Mouse (Mus musculus) gastrocnemius, postnatal 14 days (tissue): Measurements from ENCODE around the gene Dip2b. TPM values are rescaled to one million over a fixed set of nuclear protein-coding genes. Genes with fewer than 3 reads are reported as not detected.

Experiments
- DNase-seq: peaks from one replicate; pipeline ENCODE4 v3.0.0; 2021; ENCODE audit warnings: mixed read lengths
- intact Hi-C: fragments of 180-260 bp; cut with DNase I; formaldehyde crosslinking; loops from one replicate; pipeline ENCODE4 v1.15.1; 2025; ENCODE audit warnings: low total_unique reads
- total RNA-seq, 2 experiments: library from RNA; stranded (reverse); gene quantifications; 2 replicates each; pipeline ENCODE4 v1.2.3; 2021

Dip2b gene
- total RNA-seq, 2 experiments from 2014 or later = 10.8 to 13.2 TPM

DNA sequence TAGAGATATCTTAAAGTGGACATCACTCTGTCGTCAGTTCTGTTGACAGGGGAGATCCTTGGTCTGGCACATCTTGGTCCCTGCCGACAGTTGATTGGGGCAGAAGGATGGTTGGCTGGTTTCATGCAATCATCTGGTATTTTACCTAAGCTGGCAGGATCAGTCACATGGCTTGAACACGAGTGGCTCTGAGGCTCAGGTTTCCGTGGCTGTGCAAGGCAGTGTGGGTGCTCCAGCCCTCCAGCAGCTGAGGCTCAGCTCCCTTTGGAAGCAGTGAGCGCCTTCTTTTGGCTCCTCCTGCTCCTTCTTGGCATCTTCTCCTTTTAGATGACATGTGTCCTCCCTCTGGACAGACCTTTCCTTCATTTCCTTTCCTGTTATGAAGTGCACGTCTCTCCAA is 7.1 kb downstream of the Dip2b start:
- intact Hi-C loops = loop anchor here (5.0 kb wide), 1 partner anchor 77 kb away; no protein-coding TSS in a partner anchor
- DNase-seq = peak; percentile 20

GRCm38 (mm10) chr15:100049496-100050087 is 11.1 kb downstream of the Dip2b start:
- intact Hi-C loops = loop anchor here (5.0 kb wide), 1 partner anchor 73 kb away; no protein-coding TSS in a partner anchor
- DNase-seq = no peak

DNA sequence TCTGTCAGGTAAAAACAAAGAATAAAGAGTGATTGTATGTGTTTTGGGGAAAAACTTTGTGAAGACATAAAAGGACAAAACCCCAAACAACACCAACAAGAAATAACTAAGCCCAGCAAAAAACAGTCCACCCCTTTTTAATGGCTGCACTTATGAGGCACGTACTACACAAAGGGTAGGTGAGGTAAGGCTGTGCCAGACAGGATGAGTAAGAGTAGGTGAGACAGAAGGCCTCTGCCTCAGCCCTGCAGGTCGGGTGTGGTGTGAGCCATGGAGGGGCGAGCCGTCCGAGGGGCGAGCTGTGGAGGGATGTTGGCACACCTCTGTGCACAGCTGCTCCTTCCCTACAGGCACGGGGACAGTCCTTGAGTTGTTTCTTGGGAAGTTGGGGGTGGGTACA is 12.5 kb downstream of the Dip2b start:
- DNase-seq = no peak
- intact Hi-C loops = no loop called here

DNA sequence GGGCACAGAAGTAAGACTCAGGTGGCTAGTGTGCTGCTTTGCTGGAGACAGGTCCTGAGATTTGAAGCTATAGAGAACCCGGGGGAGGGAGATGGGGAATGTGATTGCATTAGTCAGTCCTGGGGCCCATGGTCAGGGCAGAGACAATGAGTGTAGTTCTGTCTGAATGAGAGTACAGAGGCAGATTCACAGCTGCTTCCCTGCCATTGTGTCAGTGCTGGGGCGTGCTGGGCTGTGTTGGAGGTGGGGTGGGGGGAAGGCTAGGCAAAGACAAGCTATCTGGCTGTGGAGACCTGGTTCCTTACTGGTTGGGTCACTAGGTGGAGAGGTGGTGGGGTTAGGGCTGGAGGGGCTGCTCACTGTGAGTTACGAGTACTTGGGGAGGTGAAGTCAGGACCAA is 14.3 kb downstream of the Dip2b start:
- intact Hi-C loops = no loop called here
- DNase-seq = no peak

GRCm38 (mm10) chr15:100056397-100056908 is 18.0 kb downstream of the Dip2b start:
- no peak for DNase-seq
- intact Hi-C loops = no loop called here

DNA sequence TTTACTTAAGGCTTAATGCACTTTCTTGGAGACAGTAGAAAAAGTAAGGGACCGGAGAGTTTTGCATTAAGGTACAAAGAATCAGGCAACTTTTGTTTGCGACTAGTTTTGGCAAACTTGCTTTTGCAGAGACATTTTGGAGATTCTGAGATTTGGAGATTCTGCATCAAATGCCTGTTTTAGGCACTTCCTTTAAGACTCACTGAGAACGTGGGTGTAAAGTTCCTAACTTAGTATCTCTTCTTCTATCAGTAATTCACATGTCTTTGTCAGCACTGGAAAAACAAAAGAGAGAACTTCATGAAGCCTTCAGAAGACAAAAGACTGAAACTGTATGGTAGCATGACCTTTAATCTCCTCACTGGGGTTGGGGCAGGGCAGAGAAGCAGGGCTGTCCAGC is 19.2 kb downstream of the Dip2b start:
- intact Hi-C loops = no loop called here
- no peak for DNase-seq

DNA sequence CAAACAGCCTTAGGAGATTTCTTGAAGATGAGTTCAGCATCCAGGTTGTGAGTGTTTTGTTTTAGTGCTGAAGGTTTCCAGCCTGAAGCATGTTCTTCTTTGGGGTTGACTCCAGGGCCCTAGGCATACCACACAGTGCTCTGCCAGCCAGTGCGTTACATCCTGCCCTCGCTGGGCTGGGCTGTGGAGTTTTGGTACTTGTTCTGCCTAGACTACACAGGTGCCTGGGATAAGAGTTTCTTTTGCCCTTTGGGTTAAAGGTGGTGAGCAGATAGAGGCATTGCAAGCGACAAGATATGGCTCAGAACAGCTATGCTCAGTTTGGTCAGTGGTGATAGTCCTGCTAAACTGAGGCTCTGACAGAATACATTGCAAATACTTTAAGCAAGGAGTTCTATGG is 19.7 kb downstream of the Dip2b start:
- no peak for DNase-seq
- intact Hi-C loops = no loop called here

- DNase-seq = no peak
These were observed 20.4 kb downstream of the Dip2b start for GRCm38 (mm10) chr15:100058912-100059311.

DNA sequence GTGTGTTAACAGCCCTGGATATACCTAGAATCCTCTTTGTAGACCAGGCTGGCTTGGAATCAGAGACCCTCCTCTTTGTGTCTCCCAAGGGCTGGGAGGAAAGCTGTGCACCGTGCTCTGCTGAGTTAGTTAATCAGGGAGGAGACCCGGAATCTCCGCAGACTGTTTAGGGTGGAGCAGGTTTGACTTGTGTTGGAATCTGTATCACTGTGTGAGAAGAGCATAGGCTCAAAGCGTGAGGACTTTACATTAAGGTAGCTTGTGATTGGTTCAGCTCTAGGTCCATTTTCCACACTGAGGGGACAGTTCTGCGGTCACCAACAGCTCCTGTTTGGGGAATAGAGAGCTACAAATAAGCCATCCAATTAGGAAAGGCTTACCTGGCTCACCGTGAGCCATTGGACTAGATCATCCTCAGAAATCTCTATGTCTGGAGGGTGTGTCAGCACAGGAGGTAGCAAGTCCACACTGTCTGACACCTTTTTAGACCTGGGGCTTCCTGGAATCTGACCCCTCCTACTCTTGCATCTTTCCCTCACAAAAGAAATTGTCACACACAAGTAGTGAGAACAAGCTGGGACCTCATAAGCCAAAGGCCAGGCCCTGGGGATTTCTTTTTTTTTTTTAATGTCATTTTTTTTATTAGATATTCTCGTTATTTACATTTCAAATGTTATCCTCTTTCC is 21.3 kb downstream of the Dip2b start:
- intact Hi-C loops = no loop called here
- DNase-seq = no peak

More at GRCm38 (mm10) chr15:100058912-100059311, 20.4 kb downstream of the Dip2b start:
- intact Hi-C loops = no loop called here

DNA sequence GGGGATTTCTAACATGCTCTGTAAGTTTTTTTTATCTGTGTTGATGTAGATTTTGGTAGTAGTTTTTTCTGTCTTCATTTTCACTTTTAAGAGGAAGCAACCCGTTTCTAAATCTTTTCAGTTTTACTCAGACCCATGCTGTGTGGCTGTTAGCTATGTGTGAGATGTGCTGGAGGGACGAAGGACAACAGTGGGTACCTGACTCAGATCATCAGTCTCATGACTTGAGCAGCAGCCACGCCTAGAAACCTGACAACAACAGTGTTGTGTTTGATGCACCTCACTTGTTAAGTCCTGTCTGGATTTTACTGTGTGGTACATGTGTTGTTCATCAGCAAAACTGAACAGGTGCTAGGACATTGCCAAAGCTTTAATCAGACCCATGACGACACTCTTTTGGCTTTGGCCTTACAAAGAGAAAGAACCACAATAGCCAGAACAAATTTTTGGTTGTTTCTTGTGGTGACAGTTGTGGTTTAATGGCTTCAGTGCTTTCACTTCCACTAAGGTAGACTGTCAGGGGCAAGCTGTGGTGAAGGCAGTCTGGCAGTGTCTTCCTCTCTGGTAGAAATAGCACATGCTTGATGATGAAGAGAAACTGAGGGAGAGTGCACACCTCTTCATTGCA is 22.2 kb downstream of the Dip2b start:
- no peak for DNase-seq
- intact Hi-C loops = no loop called here

GRCm38 (mm10) chr15:100061377-100061776 is 22.9 kb downstream of the Dip2b start:
- no peak for DNase-seq
- intact Hi-C loops = no loop called here

GRCm38 (mm10) chr15:100063229-100063773 is 24.8 kb downstream of the Dip2b start:
- DNase-seq = no peak

DNA sequence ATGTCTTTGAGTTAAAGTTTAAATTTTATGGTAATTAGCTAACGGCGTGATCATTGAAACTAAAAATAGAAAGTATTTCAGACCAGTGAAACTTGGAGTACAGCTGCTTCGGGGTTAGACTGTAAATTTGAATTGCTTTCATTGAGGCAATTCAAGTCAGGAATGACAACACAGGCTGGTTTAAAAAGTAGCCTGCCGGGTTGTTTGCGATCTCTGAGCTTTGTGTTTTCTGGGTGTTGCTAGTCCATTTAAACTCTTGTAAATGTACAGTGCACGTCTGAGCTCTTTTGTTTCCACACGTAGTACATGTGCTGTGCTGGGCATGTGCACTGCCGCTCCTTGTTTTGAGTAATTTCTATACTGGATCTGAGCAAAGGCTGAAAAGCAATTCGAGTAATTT is 28.2 kb downstream of the Dip2b start:
- DNase-seq = no peak
- intact Hi-C loops = no loop called here

More at GRCm38 (mm10) chr15:100063229-100063773, 24.8 kb downstream of the Dip2b start:
- intact Hi-C loops = no loop called here

GRCm38 (mm10) chr15:100069101-100069500 is 30.6 kb downstream of the Dip2b start:
- DNase-seq = no peak
- intact Hi-C loops = no loop called here

DNA sequence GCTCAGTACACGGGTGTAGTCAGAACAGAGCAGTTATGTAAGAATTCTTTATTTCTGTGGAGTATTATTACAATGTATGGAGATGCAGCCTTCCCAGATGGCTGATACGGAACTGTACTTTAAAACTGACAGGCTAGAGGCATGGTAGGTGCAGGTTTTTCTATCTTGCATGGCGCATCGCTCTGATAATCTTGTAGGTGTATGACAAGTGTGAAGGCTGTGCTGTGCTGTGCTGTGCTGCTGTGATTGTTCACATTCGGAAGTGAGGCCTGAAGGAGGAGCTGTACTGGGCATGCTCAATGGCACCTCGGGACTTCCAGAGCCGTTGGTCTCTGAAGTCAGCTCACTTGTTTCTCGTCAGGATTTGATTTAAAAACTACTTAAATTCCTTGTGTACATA is 31.6 kb downstream of the Dip2b start:
- DNase-seq = no peak
- intact Hi-C loops = no loop called here

- no peak for DNase-seq
- intact Hi-C loops = no loop called here
These were observed 33.4 kb downstream of the Dip2b start for GRCm38 (mm10) chr15:100071819-100072218.

- no peak for DNase-seq
- intact Hi-C loops = no loop called here
These were observed 35.4 kb downstream of the Dip2b start for GRCm38 (mm10) chr15:100073696-100074453.

DNA sequence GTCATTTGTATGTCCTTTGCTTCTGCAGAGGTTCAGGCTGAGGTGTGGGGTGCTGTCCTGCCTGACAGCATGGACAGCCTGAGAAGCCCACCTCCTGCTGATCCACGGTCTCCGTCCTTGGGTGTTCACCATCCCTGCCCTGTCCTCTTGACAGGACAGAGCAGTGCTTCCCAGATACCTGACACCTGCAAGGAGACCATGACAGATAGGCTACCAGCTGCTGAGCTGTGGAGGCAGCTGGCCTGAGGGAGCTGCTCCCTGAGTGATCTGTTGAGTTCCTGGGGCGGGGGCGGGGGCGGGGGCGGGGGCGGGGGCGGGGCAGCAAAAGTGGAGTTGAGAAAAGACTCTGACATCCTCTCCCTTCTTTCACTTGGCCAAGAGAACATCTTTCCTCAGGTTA is 36.3 kb downstream of the Dip2b start:
- no peak for DNase-seq
- intact Hi-C loops = no loop called here

- intact Hi-C loops = no loop called here
- no peak for DNase-seq
These were observed 37.9 kb downstream of the Dip2b start for GRCm38 (mm10) chr15:100076362-100076761.
